Mouse (Mus musculus) midbrain, embryonic 14.5 days (tissue): Measurements from ENCODE around the gene Fgfr2. TPM values are rescaled to one million over a fixed set of nuclear protein-coding genes. Genes with fewer than 3 reads are reported as not detected.

ENCODE experiments used
- ATAC-seq: fragments of 200-750 bp; cut with Nextera tagmentation; 2 replicates; pipeline ENCODE4 v1.8.0; 2017; ENCODE audit warnings: moderate number of reproducible peaks, moderate library complexity; ENCODE audit not compliant: low FRiP score, low TSS enrichment
- DNase-seq: peaks from one replicate; pipeline ENCODE4 v3.0.0-alpha.2; 2015
- H3K27ac ChIP-seq: fragments of 300-500 bp; sonication (generic); replicated peaks from 2 replicates; pipeline ENCODE4 v1.5.1; 2014; ENCODE audit warnings: mild to moderate bottlenecking, low read depth, low read length, moderate library complexity
- H3K27me3 ChIP-seq: fragments of 300-500 bp; sonication (generic); 2 replicates; pipeline ENCODE4 v1.6.1; 2014; ENCODE audit warnings: low read length, control low read depth, mixed read lengths; ENCODE audit not compliant: control insufficient read depth, insufficient read depth
- H3K36me3 ChIP-seq: fragments of 300-500 bp; sonication (generic); 2 replicates; pipeline ENCODE4 v1.6.1; 2014; ENCODE audit warnings: low read length, control low read depth; ENCODE audit not compliant: control insufficient read depth, insufficient read depth
- H3K4me1 ChIP-seq: fragments of 300-500 bp; sonication (generic); 2 replicates; pipeline ENCODE4 v1.6.1; 2014; ENCODE audit warnings: mild to moderate bottlenecking, antibody characterized with exemption, low read length, control low read depth; ENCODE audit not compliant: control insufficient read depth, insufficient read depth
- H3K4me2 ChIP-seq: fragments of 300-500 bp; sonication (generic); 2 replicates; pipeline ENCODE4 v1.6.1; 2014; ENCODE audit warnings: mild to moderate bottlenecking, low read length, moderate library complexity
- H3K4me3 ChIP-seq: fragments of 300-500 bp; sonication (generic); replicated peaks from 2 replicates; pipeline ENCODE4 v1.5.1; 2014; ENCODE audit warnings: low read depth, low read length
- H3K9ac ChIP-seq: fragments of 300-500 bp; sonication (generic); replicated peaks from 2 replicates; pipeline ENCODE4 v1.6.1; 2014; ENCODE audit warnings: mild to moderate bottlenecking, low read length, moderate library complexity
- H3K9me3 ChIP-seq: fragments of 300-500 bp; sonication (generic); 2 replicates; pipeline ENCODE4 v1.6.1; 2016; ENCODE audit warnings: low read length, control low read depth, mixed read lengths; ENCODE audit not compliant: control insufficient read depth
- WGBS: fragments of 180-500 bp; shearing (Covaris S2); extraction: QIAGEN DNeasy Blood & Tissue Kit; methylation state at CpG from one replicate; pipeline ENCODE4 v1.1.7; 2014; 5-methylcytosine and 5-hydroxymethylcytosine counted together
- polyA plus RNA-seq: library from polyadenylated mRNA; unstranded; fragments of >200 nt; fragmentation: Nextera tagmentation; extraction: Ambion mirVana; gene quantifications from 2 replicates; pipeline ENCODE4 v1.2.1, GENCODE M21; 2014

The Fgfr2 gene
- polyA plus RNA-seq, 1 experiment from 2014 or later: 28.1 TPM

DNA sequence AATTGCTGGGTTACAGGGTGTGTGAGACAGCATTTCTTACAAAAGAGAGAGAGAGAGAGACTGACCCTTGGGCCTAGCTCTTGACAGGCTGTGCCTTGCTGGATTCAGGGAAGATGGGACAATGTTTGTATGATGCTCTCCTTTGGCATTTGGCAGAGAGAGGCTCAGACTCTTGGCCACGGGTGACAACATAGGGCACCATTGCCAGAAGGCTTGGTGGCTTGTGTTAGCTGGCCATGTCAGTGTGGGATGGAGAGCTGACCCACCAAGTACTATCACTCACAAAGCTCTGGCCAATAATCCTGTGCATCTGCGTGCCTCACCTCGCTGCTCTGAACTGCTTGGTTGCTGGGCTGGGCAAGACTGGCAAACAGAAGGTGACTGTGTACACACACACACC lies 112.7 kb downstream of the Fgfr2 start:
- no peak overlapping the region for H3K9ac ChIP-seq
- no peaks in the 10 kb centered on the region for H3K9me3 ChIP-seq
- DNase-seq: no peak
- peaks cover 53% of the 10 kb centered on the region for H3K4me1 ChIP-seq
- H3K4me3 ChIP-seq: no peak overlapping the region
- no peak overlapping the region for H3K4me2 ChIP-seq
- no peaks in the 10 kb centered on the region for H3K36me3 ChIP-seq
- no peaks in the 10 kb centered on the region for H3K27me3 ChIP-seq
- peak overlapping the region; percentile 70 for H3K27ac ChIP-seq
- no peak for ATAC-seq
- 86% methylated on average over 3 of the region's 3 CpGs for WGBS

- no peak overlapping the region for H3K4me2 ChIP-seq
- H3K36me3 ChIP-seq: no peaks in the 10 kb centered on the region
- peak overlapping the region; percentile 70; the same call in 1 of the 2 replicates for H3K27ac ChIP-seq
- no peak overlapping the region for H3K9ac ChIP-seq
- DNase-seq (no peak), ATAC-seq (no peak)
- no peaks in the 10 kb centered on the region for H3K27me3 ChIP-seq
- H3K4me1 ChIP-seq: peaks cover 45% of the 10 kb centered on the region
- 90% methylated on average over 8 of the region's 8 CpGs for WGBS
- no peaks in the 10 kb centered on the region for H3K9me3 ChIP-seq
- no peak overlapping the region for H3K4me3 ChIP-seq
Observed at GRCm38 (mm10) chr7:133009676-133010075, 113.5 kb downstream of the Fgfr2 start.

GRCm38 (mm10) chr7:133008663-133009062 lies 114.5 kb downstream of the Fgfr2 start:
- WGBS: 94% methylated on average over 4 of the region's 4 CpGs
- H3K9ac ChIP-seq: no peak overlapping the region
- peaks cover 37% of the 10 kb centered on the region for H3K4me1 ChIP-seq
- no peaks in the 10 kb centered on the region for H3K36me3 ChIP-seq
- no peak overlapping the region for H3K4me3 ChIP-seq
- DNase-seq: no peak
- no peak overlapping the region for H3K27ac ChIP-seq
- H3K27me3 ChIP-seq: no peaks in the 10 kb centered on the region
- no peak overlapping the region for H3K4me2 ChIP-seq
- no peak for ATAC-seq
- no peaks in the 10 kb centered on the region for H3K9me3 ChIP-seq

DNA sequence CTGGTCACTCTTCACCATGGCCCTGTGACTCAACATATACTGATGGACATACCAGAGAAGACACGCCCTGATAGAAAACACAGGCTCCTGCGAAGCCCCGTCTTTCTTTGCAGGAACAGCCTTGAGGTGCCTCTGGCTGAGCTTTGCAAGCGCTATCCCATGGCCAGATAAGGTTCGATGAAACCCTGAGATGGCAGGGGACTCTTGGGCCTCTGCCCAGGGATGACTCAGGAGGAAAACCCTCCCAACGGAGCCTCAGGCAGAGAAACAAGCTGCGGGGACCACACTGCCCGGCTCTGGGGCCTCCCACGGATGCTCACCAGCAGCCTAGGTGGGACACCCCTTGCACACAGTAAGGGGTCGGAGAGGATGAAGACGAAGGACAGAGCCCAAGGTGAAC lies 115.8 kb downstream of the Fgfr2 start:
- Histone ChIP-seq H3K9ac (no peak overlapping the region), H3K9me3 (no peaks in the 10 kb centered on the region), H3K27me3 (no peaks in the 10 kb centered on the region), H3K4me2 (no peak overlapping the region), H3K4me3 (no peak overlapping the region), H3K4me1 (peaks cover 36% of the 10 kb centered on the region), H3K36me3 (no peaks in the 10 kb centered on the region), H3K27ac (no peak overlapping the region)
- DNase-seq (no peak), ATAC-seq (no peak)
- 84% methylated on average over 11 of the region's 11 CpGs for WGBS

GRCm38 (mm10) chr7:133005772-133006171 lies 117.4 kb downstream of the Fgfr2 start:
- no peak overlapping the region for H3K4me2 ChIP-seq
- ATAC-seq: no peak
- H3K27me3 ChIP-seq: no peaks in the 10 kb centered on the region

DNA sequence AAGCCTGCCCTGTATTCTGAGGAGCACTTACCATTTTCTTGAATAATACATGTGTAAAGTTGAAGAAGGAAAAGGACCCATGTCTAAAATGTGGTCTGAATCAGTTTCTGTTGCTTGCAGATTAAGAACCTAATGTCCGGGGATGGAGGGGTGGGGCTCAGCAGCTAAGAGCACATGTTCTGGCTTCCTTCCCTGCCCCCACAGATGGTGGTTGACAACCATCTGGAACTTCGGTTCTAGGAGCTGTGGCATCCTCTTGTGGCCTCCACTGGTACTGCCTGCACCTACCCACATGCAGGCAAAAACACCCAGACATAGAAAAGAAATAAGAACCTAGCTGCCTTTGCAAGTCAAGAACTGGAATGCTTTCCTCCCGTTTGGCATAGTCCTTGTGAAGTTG lies 119.7 kb downstream of the Fgfr2 start:
- 36% methylated on average over 3 of the region's 3 CpGs for WGBS
- H3K4me3 ChIP-seq: no peak overlapping the region
- H3K9me3 ChIP-seq: no peaks in the 10 kb centered on the region
- no peak overlapping the region; the same call in 1 of the 2 replicates for H3K27ac ChIP-seq
- H3K4me1 ChIP-seq: peaks cover 15% of the 10 kb centered on the region
- no peak overlapping the region for H3K4me2 ChIP-seq
- DNase-seq (peak; percentile 78), ATAC-seq (no peak)
- no peak overlapping the region for H3K9ac ChIP-seq
- H3K27me3 ChIP-seq: no peaks in the 10 kb centered on the region
- H3K36me3 ChIP-seq: peaks cover 11% of the 10 kb centered on the region

More at GRCm38 (mm10) chr7:133005772-133006171, 117.4 kb downstream of the Fgfr2 start:
- DNase-seq: no peak
- 86% methylated on average over 7 of the region's 7 CpGs for WGBS
- no peaks in the 10 kb centered on the region for H3K9me3 ChIP-seq
- H3K9ac ChIP-seq: no peak overlapping the region
- H3K36me3 ChIP-seq: no peaks in the 10 kb centered on the region
- H3K4me3 ChIP-seq: no peak overlapping the region
- H3K27ac ChIP-seq: no peak overlapping the region
- peaks cover 22% of the 10 kb centered on the region for H3K4me1 ChIP-seq

- no peak overlapping the region for H3K4me3 ChIP-seq
- H3K27me3 ChIP-seq: no peaks in the 10 kb centered on the region
- WGBS: 83% methylated on average over 6 of the region's 6 CpGs
- H3K36me3 ChIP-seq: peaks cover 22% of the 10 kb centered on the region
- no peak overlapping the region for H3K4me2 ChIP-seq
- DNase-seq (no peak), ATAC-seq (no peak)
- no peak overlapping the region for H3K9ac ChIP-seq
- H3K9me3 ChIP-seq: no peaks in the 10 kb centered on the region
- H3K4me1 ChIP-seq: peaks cover 11% of the 10 kb centered on the region
- no peak overlapping the region for H3K27ac ChIP-seq
Observed at GRCm38 (mm10) chr7:133002271-133002670, 120.9 kb downstream of the Fgfr2 start.

GRCm38 (mm10) chr7:133001388-133001787 lies 121.8 kb downstream of the Fgfr2 start:
- DNase-seq: no peak
- Histone ChIP-seq H3K4me3 (no peak overlapping the region), H3K9ac (no peak overlapping the region), H3K4me2 (no peak overlapping the region), H3K27me3 (no peaks in the 10 kb centered on the region), H3K36me3 (peaks cover 30% of the 10 kb centered on the region), H3K9me3 (no peaks in the 10 kb centered on the region), H3K4me1 (peaks cover 11% of the 10 kb centered on the region; the same call in 1 of the 2 replicates), H3K27ac (no peak overlapping the region)
- no peak for ATAC-seq
- 97% methylated on average over 3 of the region's 3 CpGs for WGBS

DNA sequence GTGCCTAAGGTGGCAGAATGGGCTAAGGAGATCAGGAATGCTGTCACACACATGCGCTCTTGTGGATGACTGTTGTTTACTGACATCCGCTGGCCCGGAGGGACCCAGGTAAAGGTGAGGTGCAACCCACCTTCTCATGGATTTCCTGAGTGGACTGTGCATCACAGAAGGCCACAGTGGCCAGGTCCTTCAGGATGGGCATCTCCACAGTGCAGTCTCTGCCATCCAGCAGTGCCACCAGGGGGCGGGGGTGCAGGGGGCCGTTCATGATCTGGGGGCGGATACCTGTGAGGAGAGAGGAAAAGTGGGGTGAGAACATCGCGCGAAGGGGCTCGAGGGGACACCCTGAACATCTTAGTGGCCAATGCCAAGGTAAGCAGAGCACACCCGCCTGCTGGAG lies 124.1 kb downstream of the Fgfr2 start:
- WGBS: 97% methylated on average over 11 of the region's 11 CpGs

More for the DNA sequence above, 124.1 kb downstream of the Fgfr2 start:
- Histone ChIP-seq H3K27ac (no peak overlapping the region), H3K4me3 (no peak overlapping the region), H3K4me1 (peaks cover 11% of the 10 kb centered on the region; the same call in 1 of the 2 replicates), H3K9ac (no peak overlapping the region), H3K9me3 (no peaks in the 10 kb centered on the region), H3K36me3 (peaks cover 39% of the 10 kb centered on the region), H3K4me2 (no peak overlapping the region), H3K27me3 (no peaks in the 10 kb centered on the region)
- no peak for DNase-seq
- ATAC-seq: no peak
